Mouse (Mus musculus): Measurements from ENCODE around the gene Rassf3.

DNA sequence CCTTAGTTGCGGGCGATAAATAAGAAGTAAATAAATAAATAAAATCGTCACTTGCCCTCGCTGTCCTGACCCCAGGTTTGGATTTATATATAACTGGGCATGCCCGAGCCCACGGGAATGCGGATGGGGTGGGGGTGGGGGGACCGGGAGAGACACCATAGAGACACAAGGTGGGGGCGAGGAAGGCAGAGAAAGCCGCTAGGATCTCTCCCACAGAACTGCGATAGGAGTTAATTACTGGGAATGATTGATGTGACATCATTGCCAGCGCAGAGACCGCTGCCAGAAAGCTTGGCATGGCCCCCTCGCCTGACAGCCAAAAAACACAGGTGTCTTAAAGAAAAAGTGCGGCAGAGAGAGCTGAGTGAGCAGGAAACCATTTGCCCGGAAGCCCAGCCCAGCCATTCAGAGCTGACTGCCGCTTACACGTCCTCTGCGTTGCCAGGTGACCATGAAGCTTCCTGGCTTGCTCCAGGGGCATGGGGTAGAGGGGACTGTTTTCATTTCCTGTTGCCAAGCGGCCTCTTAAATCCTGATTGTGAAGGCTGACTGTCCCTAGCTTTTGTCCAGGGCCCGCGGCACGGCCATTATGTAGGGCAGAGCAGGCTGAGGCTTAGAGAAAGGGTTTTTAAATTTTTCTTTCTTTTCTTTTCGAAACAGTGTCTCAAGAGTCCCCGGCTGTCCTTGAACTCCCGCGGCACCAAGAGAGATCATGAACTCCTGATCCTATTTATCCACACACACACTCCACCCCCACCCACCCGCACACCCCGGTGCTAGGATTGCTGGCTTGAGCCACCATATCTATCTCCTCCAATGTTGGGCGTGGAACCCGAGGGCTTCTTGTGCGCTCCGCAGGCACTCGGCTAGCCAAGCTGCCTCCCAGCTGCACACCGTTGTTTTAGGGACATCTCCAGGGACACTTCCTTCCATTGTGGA lies 29.1 kb upstream of the Rassf3 start:
- no peak for TF ChIP-seq EP300 (IDR thresholded peaks at IDR 0.05; ENCODE audit: low read depth)
- TF ChIP-seq CTCF (IDR thresholded peaks at IDR 0.05; ENCODE audit: low read depth), result no peak
